Mouse (Mus musculus): ENCODE measurements around the gene Fam131a.
"Not testable (repeated sequence)": the region's sequence is repeated elsewhere in the genome, so short reads cannot be mapped to it uniquely, and the experiment has no call there.

The Fam131a gene

GRCm38 (mm10) chr16:20693111-20693701, at the start of gene Fam131a:
Fam131a (plus strand) TSS chr16:20693241.
- DNase-seq (ENCODE audit: low spot score): peak; percentile 78

- DNase-seq (ENCODE audit: low spot score): no peak
Measured at GRCm38 (mm10) chr16:20643911-20644310, 49.1 kb upstream of the Fam131a start.

- DNase-seq (ENCODE audit: low spot score): peak; percentile 97
Measured at GRCm38 (mm10) chr16:20651076-20651946, 41.7 kb upstream of the Fam131a start, which contains the start of gene Psmd2. Psmd2 (plus strand) TSS chr16:20651652.

- no peak for DNase-seq (ENCODE audit: low spot score)
Measured at GRCm38 (mm10) chr16:20651947-20652310, 41.1 kb upstream of the Fam131a start.

- no peak for DNase-seq (ENCODE audit: low spot score)
Measured at GRCm38 (mm10) chr16:20653315-20653714, 39.7 kb upstream of the Fam131a start.

- DNase-seq (ENCODE audit: low spot score): no peak
Measured at GRCm38 (mm10) chr16:20657661-20658060, 35.4 kb upstream of the Fam131a start.

GRCm38 (mm10) chr16:20668013-20668412, 25.0 kb upstream of the Fam131a start, which contains the start of gene Eif4g1:
Eif4g1 (plus strand) TSS chr16:20668313.
- DNase-seq (ENCODE audit: low spot score): not testable (repeated sequence)

GRCm38 (mm10) chr16:20670291-20670690, 22.8 kb upstream of the Fam131a start:
- no peak for DNase-seq (ENCODE audit: low spot score)

GRCm38 (mm10) chr16:20671886-20672285, 21.2 kb upstream of the Fam131a start:
- DNase-seq (ENCODE audit: low spot score): no peak

GRCm38 (mm10) chr16:20672500-20672902, 20.5 kb upstream of the Fam131a start:
- DNase-seq (ENCODE audit: low spot score): peak; percentile 94

- peak; percentile 42 for DNase-seq (ENCODE audit: low spot score)
Measured at GRCm38 (mm10) chr16:20672965-20673705, 19.9 kb upstream of the Fam131a start.

- no peak for DNase-seq (ENCODE audit: low spot score)
Measured at GRCm38 (mm10) chr16:20673706-20674303, 19.2 kb upstream of the Fam131a start.

- no peak for DNase-seq (ENCODE audit: low spot score)
Measured at GRCm38 (mm10) chr16:20675213-20675612, 17.8 kb upstream of the Fam131a start.

GRCm38 (mm10) chr16:20676702-20677101, 16.3 kb upstream of the Fam131a start:
- DNase-seq (ENCODE audit: low spot score): no peak

- DNase-seq (ENCODE audit: low spot score): no peak
Measured at GRCm38 (mm10) chr16:20677380-20677779, 15.7 kb upstream of the Fam131a start.

- DNase-seq (ENCODE audit: low spot score): peak; percentile 52
Measured at GRCm38 (mm10) chr16:20677974-20678675, 14.9 kb upstream of the Fam131a start.

GRCm38 (mm10) chr16:20690774-20691173, 2.3 kb upstream of the Fam131a start:
- DNase-seq (ENCODE audit: low spot score): no peak

GRCm38 (mm10) chr16:20691617-20692016, 1.4 kb upstream of the Fam131a start:
- DNase-seq (ENCODE audit: low spot score): no peak

- no peak for DNase-seq (ENCODE audit: low spot score)
Measured at GRCm38 (mm10) chr16:20692241-20692965, 638 bp upstream of the Fam131a start.

- DNase-seq (ENCODE audit: low spot score): no peak
Measured at GRCm38 (mm10) chr16:20694781-20695180, 1.7 kb downstream of the Fam131a start.

Data from ovary, postnatal 14 days (tissue).